Mouse (Mus musculus): Measurements from ENCODE around the gene Cdkn3. TPM values are rescaled to one million over a fixed set of nuclear protein-coding genes. Genes with fewer than 3 reads are reported as not detected.
A peak's percentile ranks its signal among the peaks of the same experiment; 100 is the strongest.

The Cdkn3 gene
- polyA plus RNA-seq, 1 experiment from 2014 or later, result 39.0 TPM

- under 1% methylated on average over 86 of the region's 86 CpGs for WGBS
Observed at GRCm38 (mm10) chr14:46787787-46788504, 27.6 kb downstream of the Cdkn3 start, which contains the start of gene Cnih1. Cnih1 (minus strand) TSS chr14:46788411.

GRCm38 (mm10) chr14:46788505-46788901, 28.2 kb downstream of the Cdkn3 start:
- Histone ChIP-seq H3K27me3 (ENCODE audit: low read depth, poor library complexity, severe bottlenecking) (no peaks in the 10 kb centered on the region), H3K36me3 (peaks cover 19% of the 10 kb centered on the region), H3K9me3 (replicated peaks) (no peaks in the 10 kb centered on the region), H3K4me3 (peak overlapping the region; percentile 86), H3K4me1 (peaks cover 24% of the 10 kb centered on the region), H3K27ac (peak overlapping the region; percentile 98)
- WGBS, result 30% methylated on average over 8 of the region's 8 CpGs
- peak; percentile 35 for DNase-seq (ENCODE audit: low spot score)

More at GRCm38 (mm10) chr14:46787787-46788504, 27.6 kb downstream of the Cdkn3 start, which contains the start of gene Cnih1:
- Histone ChIP-seq H3K27me3 (ENCODE audit: low read depth, poor library complexity, severe bottlenecking) (no peaks in the 10 kb centered on the region), H3K36me3 (peaks cover 25% of the 10 kb centered on the region), H3K4me1 (peaks cover 24% of the 10 kb centered on the region), H3K4me3 (peak within 1 kb of the TSS; percentile 86), H3K27ac (peak within 1 kb of the TSS; percentile 98), H3K9me3 (replicated peaks) (no peaks in the 10 kb centered on the region)
- DNase-seq (ENCODE audit: low spot score), result peak; percentile 95

GRCm38 (mm10) chr14:46790303-46790702, 30.0 kb downstream of the Cdkn3 start:
- Histone ChIP-seq H3K36me3 (peaks cover 1% of the 10 kb centered on the region), H3K27me3 (ENCODE audit: low read depth, poor library complexity, severe bottlenecking) (no peaks in the 10 kb centered on the region), H3K27ac (no peak overlapping the region), H3K4me1 (peaks cover 19% of the 10 kb centered on the region), H3K9me3 (replicated peaks) (no peaks in the 10 kb centered on the region), H3K4me3 (no peak overlapping the region)
- DNase-seq (ENCODE audit: low spot score), result peak; percentile 30
- 80% methylated on average over 4 of the region's 4 CpGs for WGBS

- Histone ChIP-seq H3K4me3 (no peak overlapping the region), H3K27me3 (ENCODE audit: low read depth, poor library complexity, severe bottlenecking) (no peaks in the 10 kb centered on the region), H3K27ac (no peak overlapping the region), H3K9me3 (replicated peaks) (no peaks in the 10 kb centered on the region), H3K4me1 (peaks cover 19% of the 10 kb centered on the region), H3K36me3 (no peaks in the 10 kb centered on the region)
- 93% methylated on average over 6 of the region's 6 CpGs for WGBS
- DNase-seq (ENCODE audit: low spot score), result no peak
Observed at GRCm38 (mm10) chr14:46790723-46791122, 30.4 kb downstream of the Cdkn3 start.

- no peaks in the 10 kb centered on the region for H3K27me3 ChIP-seq (ENCODE audit: low read depth, poor library complexity, severe bottlenecking)
- H3K27ac ChIP-seq, result no peak overlapping the region
- WGBS, result 92% methylated on average over 5 of the region's 5 CpGs
- no peak overlapping the region for H3K4me3 ChIP-seq
- 0 out of 2 replicates have a peak, but pooled peaks cover 4% of the 10 kb centered on the region for H3K4me1 ChIP-seq
- peaks cover 2% of the 10 kb centered on the region for H3K36me3 ChIP-seq
- no peak for DNase-seq (ENCODE audit: low spot score)
- no peaks in the 10 kb centered on the region for H3K9me3 ChIP-seq (replicated peaks)
Observed at GRCm38 (mm10) chr14:46794157-46794556, 33.8 kb downstream of the Cdkn3 start.

- WGBS, result 89% methylated on average over 3 of the region's 3 CpGs
- H3K36me3 ChIP-seq, result peaks cover 17% of the 10 kb centered on the region
- H3K27me3 ChIP-seq (ENCODE audit: low read depth, poor library complexity, severe bottlenecking), result no peaks in the 10 kb centered on the region
- H3K27ac ChIP-seq, result no peak overlapping the region
- no peaks in the 10 kb centered on the region for H3K4me1 ChIP-seq
- DNase-seq (ENCODE audit: low spot score), result no peak
- no peaks in the 10 kb centered on the region for H3K9me3 ChIP-seq (replicated peaks)
- no peak overlapping the region for H3K4me3 ChIP-seq
Observed at GRCm38 (mm10) chr14:46800684-46801345, 40.5 kb downstream of the Cdkn3 start.

- Histone ChIP-seq H3K4me1 (no peaks in the 10 kb centered on the region), H3K27me3 (ENCODE audit: low read depth, poor library complexity, severe bottlenecking) (no peaks in the 10 kb centered on the region), H3K9me3 (replicated peaks) (no peaks in the 10 kb centered on the region), H3K36me3 (peaks cover 22% of the 10 kb centered on the region), H3K27ac (no peak overlapping the region), H3K4me3 (no peak overlapping the region)
- no peak for DNase-seq (ENCODE audit: low spot score)
- 94% methylated on average over 4 of the region's 4 CpGs for WGBS
Observed at GRCm38 (mm10) chr14:46803259-46803658, 42.9 kb downstream of the Cdkn3 start.

- WGBS, result 88% methylated on average over 1 of the region's 1 CpGs
- H3K4me3 ChIP-seq, result no peak overlapping the region
- H3K36me3 ChIP-seq, result peaks cover 27% of the 10 kb centered on the region
- DNase-seq (ENCODE audit: low spot score), result no peak
- no peaks in the 10 kb centered on the region for H3K9me3 ChIP-seq (replicated peaks)
- H3K4me1 ChIP-seq, result no peaks in the 10 kb centered on the region
- no peak overlapping the region for H3K27ac ChIP-seq
- H3K27me3 ChIP-seq (ENCODE audit: low read depth, poor library complexity, severe bottlenecking), result no peaks in the 10 kb centered on the region
Observed at GRCm38 (mm10) chr14:46803791-46804190, 43.5 kb downstream of the Cdkn3 start.

- no peak for DNase-seq (ENCODE audit: low spot score)
- H3K9me3 ChIP-seq (replicated peaks), result no peaks in the 10 kb centered on the region
- H3K27me3 ChIP-seq (ENCODE audit: low read depth, poor library complexity, severe bottlenecking), result no peaks in the 10 kb centered on the region
- H3K4me3 ChIP-seq, result no peak overlapping the region
- 91% methylated on average over 5 of the region's 5 CpGs for WGBS
- H3K27ac ChIP-seq, result no peak overlapping the region
- peaks cover 40% of the 10 kb centered on the region for H3K36me3 ChIP-seq
- no peaks in the 10 kb centered on the region for H3K4me1 ChIP-seq
Observed at GRCm38 (mm10) chr14:46806186-46806585, 45.8 kb downstream of the Cdkn3 start.

- Histone ChIP-seq H3K27ac (no peak overlapping the region), H3K4me3 (no peak overlapping the region), H3K36me3 (peaks cover 56% of the 10 kb centered on the region), H3K4me1 (no peaks in the 10 kb centered on the region), H3K27me3 (ENCODE audit: low read depth, poor library complexity, severe bottlenecking) (no peaks in the 10 kb centered on the region), H3K9me3 (replicated peaks) (no peaks in the 10 kb centered on the region)
- WGBS, result 93% methylated on average over 3 of the region's 3 CpGs
- DNase-seq (ENCODE audit: low spot score), result no peak
Observed at GRCm38 (mm10) chr14:46807927-46808326, 47.6 kb downstream of the Cdkn3 start.

GRCm38 (mm10) chr14:46815640-46816039, 55.3 kb downstream of the Cdkn3 start:
- Histone ChIP-seq H3K36me3 (peaks cover 74% of the 10 kb centered on the region), H3K27ac (no peak overlapping the region), H3K4me1 (peaks cover 5% of the 10 kb centered on the region), H3K4me3 (no peak overlapping the region), H3K9me3 (replicated peaks) (no peaks in the 10 kb centered on the region), H3K27me3 (ENCODE audit: low read depth, poor library complexity, severe bottlenecking) (no peaks in the 10 kb centered on the region)
- DNase-seq (ENCODE audit: low spot score), result no peak
- 88% methylated on average over 6 of the region's 6 CpGs for WGBS

GRCm38 (mm10) chr14:46816916-46817622, 56.7 kb downstream of the Cdkn3 start:
- H3K27me3 ChIP-seq (ENCODE audit: low read depth, poor library complexity, severe bottlenecking), result no peaks in the 10 kb centered on the region
- no peak for DNase-seq (ENCODE audit: low spot score)
- peaks cover 16% of the 10 kb centered on the region for H3K4me1 ChIP-seq
- peaks cover 60% of the 10 kb centered on the region for H3K36me3 ChIP-seq
- no peak overlapping the region for H3K4me3 ChIP-seq
- 94% methylated on average over 8 of the region's 8 CpGs for WGBS
- H3K9me3 ChIP-seq (replicated peaks), result no peaks in the 10 kb centered on the region
- H3K27ac ChIP-seq, result no peak overlapping the region

- Histone ChIP-seq H3K4me1 (peaks cover 16% of the 10 kb centered on the region), H3K36me3 (peaks cover 45% of the 10 kb centered on the region)
- 93% methylated on average over 7 of the region's 7 CpGs for WGBS
Observed at GRCm38 (mm10) chr14:46818743-46819142, 58.4 kb downstream of the Cdkn3 start.

More at GRCm38 (mm10) chr14:46818743-46819142, 58.4 kb downstream of the Cdkn3 start:
- peaks cover 5% of the 10 kb centered on the region; the same call in 1 of the 2 replicates for H3K27me3 ChIP-seq (ENCODE audit: low read depth, poor library complexity, severe bottlenecking)
- no peak for DNase-seq (ENCODE audit: low spot score)
- H3K9me3 ChIP-seq (replicated peaks), result no peaks in the 10 kb centered on the region
- H3K4me3 ChIP-seq, result no peak overlapping the region
- H3K27ac ChIP-seq, result no peak overlapping the region
